Mouse (Mus musculus): ENCODE measurements around the gene Ncoa7.

DNA sequence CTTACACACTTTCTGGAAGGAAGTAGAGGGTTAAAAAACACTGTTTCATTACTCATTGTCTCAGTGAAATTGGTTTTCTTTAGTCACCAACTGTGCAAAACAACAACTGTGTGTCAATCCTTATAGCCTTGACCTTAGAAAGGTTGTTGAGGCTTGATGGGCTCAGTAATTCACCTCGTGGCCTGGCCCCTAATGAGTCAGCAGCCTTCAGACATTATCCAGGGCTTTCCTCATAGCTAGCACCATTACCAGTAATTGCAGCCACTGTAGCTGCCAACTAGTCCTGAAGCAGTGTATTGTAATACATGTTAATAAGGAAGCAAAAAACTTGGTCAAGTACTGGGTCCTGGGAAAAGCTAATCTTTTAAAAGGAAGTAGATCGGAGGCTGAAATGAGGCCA, 125.1 kb downstream of the Ncoa7 start:
- TF ChIP-seq CTCF (IDR thresholded peaks at IDR 0.05; ENCODE audit: low read depth) = no peak
- no peak for TF ChIP-seq EP300 (optimal IDR thresholded peaks at IDR 0.05)
